Mouse (Mus musculus) cerebellum, adult 11-12 months (tissue): ENCODE measurements around the gene Mefv.

ENCODE experiments used
- DNase-seq: peaks from one replicate; pipeline ENCODE4 v3.0.0; 2022

Gene Mefv

DNA sequence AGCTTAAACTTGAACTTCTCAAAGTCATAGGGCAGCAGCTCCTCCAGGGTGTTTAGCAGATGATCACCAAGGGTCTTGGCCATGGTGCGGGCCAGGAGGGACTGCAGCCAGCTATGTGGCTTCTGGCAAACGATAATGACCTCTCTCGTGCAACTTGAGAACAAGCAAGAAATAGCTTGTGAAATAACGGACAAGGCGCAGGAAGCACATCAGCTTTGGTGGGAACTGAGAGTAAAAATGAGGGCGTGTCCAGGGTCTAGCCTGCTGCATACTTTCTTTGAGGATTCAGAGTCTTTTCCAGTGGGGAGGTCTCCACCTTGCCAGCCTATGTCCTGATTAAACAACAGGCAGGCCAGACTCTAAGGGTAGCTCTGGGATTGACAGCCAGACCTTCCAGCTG is at the start of gene Mefv:
Mefv (minus strand) TSS at position 118 of the 400 bp plus-strand sequence.
- DNase-seq: no peak

DNA sequence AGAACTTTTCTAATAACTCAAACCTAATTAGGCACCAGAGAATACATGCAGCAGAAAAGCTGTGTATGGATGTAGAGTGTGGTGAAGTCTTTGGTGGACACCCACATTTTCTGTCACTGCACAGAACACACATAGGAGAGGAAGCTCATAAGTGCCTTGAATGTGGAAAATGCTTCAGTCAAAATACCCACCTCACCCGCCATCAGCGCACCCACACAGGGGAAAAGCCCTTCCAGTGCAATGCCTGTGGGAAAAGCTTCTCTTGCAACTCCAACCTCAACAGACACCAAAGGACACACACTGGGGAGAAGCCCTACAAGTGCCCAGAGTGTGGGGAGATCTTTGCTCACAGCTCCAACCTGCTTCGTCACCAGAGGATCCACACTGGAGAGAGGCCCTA is 31.1 kb upstream of the Mefv start:
- no peak for DNase-seq

DNA sequence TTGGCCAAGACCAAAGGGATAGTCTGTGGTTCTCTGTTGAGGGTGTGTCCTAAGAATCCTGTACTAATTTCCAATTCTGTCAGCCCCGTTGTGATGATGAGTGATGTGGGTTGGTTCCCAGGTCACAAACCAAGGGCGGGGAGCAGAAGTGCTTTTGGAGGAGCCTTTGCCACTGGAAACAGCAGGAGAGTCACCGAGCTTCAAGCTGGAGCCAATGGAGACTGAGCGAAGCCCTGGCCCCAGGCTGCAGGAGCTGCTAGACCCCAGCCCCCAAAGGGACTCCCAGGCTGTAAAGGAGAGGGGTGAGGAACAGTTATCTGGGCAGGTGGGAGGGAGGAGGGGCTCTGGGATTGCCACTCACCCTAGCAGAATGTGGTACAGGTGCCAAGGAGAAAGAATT is 27.8 kb upstream of the Mefv start:
- peak; percentile 51 for DNase-seq

DNA sequence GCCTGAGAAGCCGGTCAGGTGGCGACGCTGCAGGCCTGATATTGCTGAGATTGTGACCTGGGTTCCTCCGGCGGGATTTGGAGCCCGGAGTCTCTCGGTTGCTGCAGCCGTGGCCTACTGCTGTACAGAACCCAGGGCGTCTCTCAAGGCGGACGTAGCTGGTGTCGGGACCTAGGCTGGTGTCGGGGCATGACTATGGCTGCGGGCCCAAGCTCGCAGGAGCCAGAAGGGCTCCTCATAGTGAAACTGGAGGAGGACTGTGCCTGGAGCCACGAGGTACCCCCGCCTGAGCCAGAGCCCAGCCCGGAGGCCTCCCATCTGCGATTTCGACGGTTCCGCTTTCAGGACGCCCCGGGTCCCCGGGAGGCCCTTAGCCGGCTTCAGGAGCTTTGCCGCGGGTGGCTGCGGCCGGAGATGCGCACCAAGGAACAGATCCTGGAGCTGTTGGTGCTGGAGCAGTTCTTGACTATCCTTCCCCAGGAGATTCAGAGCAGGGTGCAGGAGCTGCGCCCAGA is 26.3 kb upstream of the Mefv start:
- DNase-seq: no peak

DNA sequence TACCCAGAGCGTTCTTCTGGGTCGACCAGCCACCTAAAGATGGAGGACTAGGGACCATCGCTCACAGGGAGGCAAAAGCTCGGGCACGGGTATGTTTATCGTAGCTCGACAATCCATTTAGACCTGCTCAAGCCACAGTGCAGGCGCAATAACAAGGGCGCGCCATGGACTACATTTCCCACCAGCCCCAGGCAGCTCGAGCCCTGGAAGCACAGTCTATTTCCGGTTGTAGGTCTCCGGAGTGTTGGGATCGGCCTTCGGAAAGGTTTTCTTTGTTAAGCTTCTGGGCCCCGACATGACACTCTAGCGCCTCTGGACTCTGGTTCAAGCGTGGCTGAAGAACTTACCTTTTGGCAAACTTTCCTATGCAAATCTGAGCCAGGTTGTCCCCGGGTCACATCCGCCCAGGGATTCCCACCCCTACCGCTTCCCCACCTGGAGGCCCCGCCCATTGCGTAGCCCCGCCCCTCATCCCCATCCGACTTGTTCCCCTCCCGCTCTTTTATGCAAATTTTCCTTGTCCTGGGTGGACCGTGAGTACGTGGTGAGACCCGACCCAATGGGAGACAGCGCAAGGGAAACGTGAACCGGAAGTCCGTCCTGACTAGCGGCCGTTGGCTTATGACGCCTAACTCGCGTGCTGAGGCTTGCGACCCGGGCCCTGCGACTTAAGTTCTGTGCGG is 25.7 kb upstream of the Mefv start, which contains the start of gene Zfp263:
Zfp263 (plus strand) TSS at position 591 of the 683 bp plus-strand sequence.
- DNase-seq: peak; percentile 94

DNA sequence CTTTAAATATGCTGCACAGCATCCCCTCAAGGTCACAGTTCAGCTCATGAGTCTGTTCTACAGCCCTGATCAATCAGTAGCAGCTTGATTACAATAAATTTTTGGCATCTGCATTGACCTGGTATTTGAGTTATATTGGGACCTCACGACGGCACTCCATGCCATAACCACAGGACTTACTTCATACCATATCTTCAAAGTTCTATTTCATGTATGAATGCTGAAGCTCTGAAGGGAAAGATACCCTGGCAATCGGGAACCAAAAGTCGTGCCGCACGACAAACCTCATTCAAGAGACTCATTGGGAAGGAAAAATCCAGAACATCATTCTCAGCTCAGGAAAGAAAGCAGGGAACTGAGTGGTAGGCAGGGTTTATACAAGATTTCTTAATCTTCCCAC is 24.6 kb upstream of the Mefv start:
- DNase-seq: peak; percentile 32

DNA sequence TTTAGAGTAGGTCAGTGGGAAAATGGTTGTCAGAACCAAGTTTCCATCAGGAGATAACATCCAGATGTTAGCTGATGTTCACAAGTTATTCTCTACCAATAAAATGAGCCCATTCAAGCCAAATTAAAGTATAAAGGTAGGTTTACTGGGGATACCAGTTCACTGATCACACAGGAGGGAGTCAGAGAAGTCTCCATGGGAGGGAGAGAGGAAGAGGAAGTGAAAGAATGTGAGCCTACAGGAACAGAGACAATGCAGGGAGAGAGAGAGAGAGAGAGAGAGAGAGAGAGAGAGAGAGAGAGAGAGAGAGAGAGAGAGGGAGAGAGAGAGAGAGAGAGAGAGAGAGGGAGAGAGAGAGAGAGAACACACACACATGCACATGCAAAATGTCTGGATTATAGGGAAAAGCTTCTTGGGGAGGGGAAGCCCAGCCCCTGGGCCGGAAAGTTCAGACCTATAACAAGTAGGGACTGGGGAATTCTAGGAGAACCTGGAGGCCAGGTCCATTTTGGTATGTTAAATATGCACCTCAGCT is 15.4 kb upstream of the Mefv start:
- no peak for DNase-seq

DNA sequence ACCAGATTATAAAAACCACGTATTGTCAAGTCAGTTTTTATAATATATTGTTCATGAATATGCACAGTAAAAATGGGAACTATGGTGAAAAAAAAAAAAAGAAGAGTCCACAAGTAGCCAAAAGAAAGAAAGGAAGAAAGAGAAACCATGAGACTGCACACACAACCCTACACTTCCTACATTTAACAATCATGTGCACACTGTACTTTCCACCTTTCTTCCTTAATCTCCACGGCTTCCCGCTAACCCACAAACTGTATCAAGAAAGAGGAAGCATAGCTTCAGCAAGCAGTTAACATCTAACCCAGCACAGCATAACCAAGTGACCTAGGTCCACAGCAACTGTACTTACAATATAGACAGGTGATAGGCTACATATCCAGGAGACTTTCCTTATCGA is 14.7 kb upstream of the Mefv start:
- no peak for DNase-seq

DNA sequence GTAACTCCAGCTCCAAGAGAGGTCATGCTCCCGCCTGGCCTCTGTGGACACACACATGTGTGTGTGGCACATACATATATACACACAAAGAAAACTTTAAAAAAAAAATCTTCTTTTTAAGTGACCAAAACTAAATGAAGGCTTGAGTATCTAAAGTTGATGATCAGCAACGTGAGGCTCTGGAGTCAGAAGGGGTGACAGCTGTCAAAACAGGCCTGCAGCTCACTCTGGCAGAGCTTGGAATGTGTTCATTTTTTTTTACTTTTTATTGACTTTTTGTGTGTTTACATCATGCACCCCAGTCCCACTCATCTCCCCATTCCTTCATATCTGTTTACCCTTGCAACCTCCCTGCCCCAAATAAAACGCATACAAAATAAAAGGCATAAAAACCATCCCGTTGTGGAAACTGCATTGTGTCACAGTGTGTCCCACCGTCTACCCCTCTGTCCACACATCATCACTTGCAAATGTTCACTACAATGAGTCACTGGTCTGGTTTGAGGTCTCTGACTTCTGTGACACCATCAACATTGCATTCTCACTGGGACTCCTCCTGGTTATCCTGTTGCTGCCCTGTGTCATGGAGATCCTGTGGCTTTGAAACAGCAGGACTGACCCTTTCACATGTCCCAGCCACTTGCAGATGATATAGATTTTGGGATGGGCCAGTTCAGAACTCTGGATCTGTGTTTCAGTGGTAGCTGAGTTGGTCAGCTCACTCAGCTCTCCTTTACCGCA is 10.3 kb upstream of the Mefv start:
- DNase-seq: no peak

DNA sequence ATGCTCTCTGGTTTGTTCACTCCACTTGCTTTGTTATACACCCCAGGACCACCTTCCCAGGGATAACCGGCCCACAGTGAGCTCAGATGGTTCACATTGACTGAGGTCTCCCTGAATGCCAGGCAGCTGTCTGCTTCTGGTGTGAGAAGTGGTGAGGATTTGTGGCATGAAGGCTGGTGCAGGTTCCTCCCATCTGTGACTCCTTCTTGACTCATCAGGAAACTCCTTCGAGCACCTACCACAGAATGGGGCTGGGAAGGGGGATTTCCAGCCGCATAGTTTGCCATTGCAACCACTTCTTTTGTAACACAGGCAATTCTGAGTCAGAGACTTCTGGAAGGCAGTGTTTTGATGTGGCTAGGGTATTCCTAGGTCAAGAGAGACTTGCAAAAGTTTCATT is 5.3 kb upstream of the Mefv start:
- DNase-seq: no peak

DNA sequence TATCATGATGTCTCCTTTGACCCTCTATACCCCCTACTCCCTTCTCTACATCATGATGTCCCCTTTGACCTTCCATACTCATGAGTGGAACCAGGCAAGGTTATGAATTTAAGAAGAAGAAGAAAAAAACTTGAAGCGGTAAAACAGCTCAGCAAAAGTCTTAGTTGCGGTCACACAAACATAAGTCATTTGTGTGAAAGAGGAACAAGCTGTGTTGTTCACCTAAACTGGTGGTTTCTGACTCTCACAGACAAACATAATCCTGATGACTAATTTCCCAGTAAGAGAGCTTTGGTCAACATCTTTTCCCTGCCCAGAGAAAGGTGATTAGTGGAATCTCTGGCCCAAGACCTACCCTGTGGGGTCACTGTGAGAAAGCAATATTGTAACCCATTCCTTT is 3.2 kb downstream of the Mefv start:
- no peak for DNase-seq

DNA sequence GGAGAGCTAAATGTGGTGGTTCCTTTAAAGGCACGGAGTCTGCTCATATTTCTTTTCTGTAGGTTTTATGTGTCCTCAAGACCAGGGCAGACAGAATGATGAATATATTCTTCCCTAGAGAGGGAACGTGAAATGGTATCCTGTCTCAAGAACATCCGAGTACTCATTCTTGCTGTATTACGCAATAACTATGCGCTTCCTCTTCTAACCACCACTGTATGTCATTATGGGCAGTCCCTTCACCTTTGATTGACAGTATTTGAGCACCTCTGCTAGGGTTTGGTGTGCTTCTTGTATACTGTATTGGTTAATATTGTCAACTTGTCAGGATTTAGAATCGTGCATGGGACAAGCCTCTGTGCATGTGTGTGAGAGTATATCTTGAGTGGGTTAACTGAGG is 11.2 kb downstream of the Mefv start:
- DNase-seq: no peak

DNA sequence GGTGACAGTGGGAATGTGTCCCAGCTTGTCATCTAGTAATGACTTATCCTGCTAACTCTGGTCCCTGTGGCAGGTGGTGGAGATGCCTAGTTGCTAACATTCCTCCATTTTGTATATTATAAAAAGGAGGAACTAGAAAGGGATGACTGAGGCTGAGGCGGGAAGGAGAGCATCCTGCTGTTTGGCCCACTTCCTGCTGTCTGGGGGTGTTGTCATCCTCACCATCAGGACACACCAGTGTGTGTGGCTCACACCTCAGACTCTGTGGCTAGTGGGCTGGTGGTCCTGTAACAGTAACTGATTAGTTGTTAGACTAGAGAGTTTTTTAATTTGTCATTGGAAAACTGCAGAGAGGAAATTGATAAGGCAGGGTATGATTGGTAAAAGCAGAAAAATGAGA is 17.0 kb downstream of the Mefv start:
- DNase-seq: no peak

DNA sequence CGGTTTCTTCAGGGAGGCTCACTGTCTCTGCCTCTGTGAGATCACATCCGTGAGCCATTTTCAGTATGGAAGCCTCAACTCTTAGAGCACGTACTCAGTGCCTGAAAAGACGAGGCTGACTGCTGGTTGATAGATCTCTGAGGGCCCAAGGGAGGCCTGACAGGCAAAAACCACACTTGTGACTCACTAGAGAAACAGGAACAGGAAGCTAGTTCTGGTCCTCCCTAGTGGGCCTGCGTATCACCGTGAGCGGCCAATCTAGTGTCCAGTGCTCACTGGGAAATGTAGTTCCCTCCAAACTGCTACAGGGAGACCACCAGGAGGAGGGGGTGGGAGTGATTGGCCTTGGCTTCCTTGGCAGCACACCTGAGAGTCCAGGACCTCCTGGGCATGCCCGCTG is 18.6 kb downstream of the Mefv start:
- no peak for DNase-seq

DNA sequence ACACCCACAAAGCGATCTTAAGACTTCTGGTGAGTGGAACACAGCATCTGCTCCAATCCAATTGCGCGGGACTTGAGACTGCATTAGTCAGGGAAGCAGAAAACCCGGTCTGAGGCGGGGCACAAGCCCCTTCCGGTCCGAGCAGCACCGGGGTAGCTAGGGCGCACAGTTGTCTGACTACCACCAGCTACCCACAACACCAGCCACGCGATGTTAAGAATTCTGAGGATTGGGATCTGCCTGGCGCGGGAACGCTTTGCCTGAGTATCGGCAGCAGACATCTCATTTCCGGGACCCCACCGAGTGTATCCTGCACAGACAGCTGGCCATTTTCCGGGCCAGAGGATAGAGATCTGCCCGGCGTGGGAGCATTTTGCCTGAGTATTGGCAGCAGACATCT is 28.3 kb downstream of the Mefv start:
- peak; percentile 18 for DNase-seq
